In genomic region chr13:91478011-91478410, GRCm38 (mm10) we compare ENCODE assay signal across 9 mouse cellular contexts. TPM values are rescaled to one million over a fixed set of nuclear protein-coding genes. Genes with fewer than 3 reads are reported as not detected.
DNase-seq lines count a peak whose midpoint lies in the region; ATAC-seq and TF ChIP-seq lines count a peak whose summit lies in the region.
"Had no signal": no experiment of that assay in that cellular context is flagged by ENCODE, and none has a peak within 500 bp of the region (broad histone marks: within the 10 kb centered on the region; RNA-seq: fewer than 3 reads in every experiment).

No protein-coding gene starts in this region.

- H3K27me3 ChIP-seq in hindbrain, embryonic 13.5 days: no peaks in the 10 kb centered on the region
- H3K27me3 ChIP-seq in hindbrain, embryonic 10.5 days (ENCODE audit: insufficient read depth, poor library complexity, severe bottlenecking): no peaks in the 10 kb centered on the region
- no peaks in the 10 kb centered on the region for H3K27me3 ChIP-seq in forebrain, postnatal 0 days (ENCODE audit: insufficient read depth, low read length)
- H3K27me3 ChIP-seq: CH12.LX had no signal

- no peaks in the 10 kb centered on the region for H3K9me3 ChIP-seq in hindbrain, embryonic 13.5 days
- H3K9me3 ChIP-seq in hindbrain, embryonic 10.5 days: no peaks in the 10 kb centered on the region
- H3K9me3 ChIP-seq in forebrain, postnatal 0 days (ENCODE audit: low read length): no peaks in the 10 kb centered on the region

- no peak for TF ChIP-seq CTCF in forebrain, postnatal 0 days (IDR thresholded peaks at IDR 0.05; ENCODE audit: low read depth)

- peaks cover 11% of the 10 kb centered on the region for H3K4me1 ChIP-seq in hindbrain, embryonic 13.5 days (replicated peaks)
- H3K4me1 ChIP-seq in hindbrain, embryonic 10.5 days (replicated peaks): no peaks in the 10 kb centered on the region
- 0 out of 2 replicates have a peak, but pooled peaks cover 4% of the 10 kb centered on the region for H3K4me1 ChIP-seq in forebrain, postnatal 0 days (ENCODE audit: insufficient read depth)

- H3K27ac ChIP-seq in hindbrain, embryonic 13.5 days: no peak overlapping the region
- H3K27ac ChIP-seq in hindbrain, embryonic 10.5 days: no peak overlapping the region
- H3K27ac ChIP-seq in forebrain, postnatal 0 days (ENCODE audit: low read depth, low read length): no peak overlapping the region

- no peaks in the 10 kb centered on the region for H3K36me3 ChIP-seq in hindbrain, embryonic 13.5 days
- peaks cover 6% of the 10 kb centered on the region; the same call in 1 of the 2 replicates for H3K36me3 ChIP-seq in hindbrain, embryonic 10.5 days
- no peaks in the 10 kb centered on the region for H3K36me3 ChIP-seq in forebrain, postnatal 0 days (ENCODE audit: insufficient read depth)

- peak; percentile 72; the same call in 1 of the 2 replicates for ATAC-seq in hindbrain, embryonic 13.5 days (ENCODE audit: low FRiP score)
- peak; percentile 60 for ATAC-seq in forebrain, postnatal 0 days

- no peak overlapping the region for H3K9ac ChIP-seq in hindbrain, embryonic 13.5 days
- H3K9ac ChIP-seq in forebrain, postnatal 0 days: no peak overlapping the region

- H3K4me2 ChIP-seq in hindbrain, embryonic 13.5 days: no peak overlapping the region
- H3K4me2 ChIP-seq in forebrain, postnatal 0 days (ENCODE audit: low read depth): no peak overlapping the region

- WGBS in hindbrain, embryonic 13.5 days: 37% methylated on average over 1 of the region's 4 CpGs
- WGBS in hindbrain, embryonic 10.5 days: 46% methylated on average over 3 of the region's 4 CpGs
- 23% methylated on average over 3 of the region's 4 CpGs for WGBS in forebrain, postnatal 0 days

- DNase-seq in hindbrain, embryonic 10.5 days (ENCODE audit: low spot score): no peak
- DNase-seq in adrenal gland, postnatal 10 days: peak; percentile 73
- peak; percentile 56 for DNase-seq in forebrain, postnatal 0 days
- peak; percentile 68 for DNase-seq in heart, postnatal 4 days
- peak; percentile 71 for DNase-seq in lung, postnatal 10 days
- DNase-seq in thymus, postnatal 0 days (ENCODE audit: low spot score): no peak
- DNase-seq in embryo, embryonic 10.5 days (ENCODE audit: low spot score): no peak

- H3K4me3 ChIP-seq in hindbrain, embryonic 13.5 days: no peak overlapping the region
- H3K4me3 ChIP-seq in hindbrain, embryonic 10.5 days: no peak overlapping the region
- no peak overlapping the region for H3K4me3 ChIP-seq in forebrain, postnatal 0 days (ENCODE audit: low read depth, low read length)

RNA-seq across cellular contexts. Expression of gene Ssbp2, which starts 17.9 kb away (rescaled TPM):
- polyA plus RNA-seq in hindbrain, embryonic 13.5 days (2015; fragmentation: Nextera tagmentation; extraction: Ambion mirVana): 205 and 206 TPM in 2 replicates
- 135 and 137 TPM in 2 replicates for polyA plus RNA-seq in hindbrain, embryonic 10.5 days (2016; fragmentation: Nextera tagmentation; extraction: Ambion mirVana)
- 10 to 100 TPM; 34.4 to 41.0 TPM for total RNA-seq in adrenal gland, postnatal 10 days (2021)
- total RNA-seq in forebrain, postnatal 0 days (2014; rRNA removed): 167 and 234 TPM in 2 replicates
- 249 and 268 TPM in 2 replicates for polyA plus RNA-seq in forebrain, postnatal 0 days (2015; fragmentation: Nextera tagmentation; extraction: Ambion mirVana)
- total RNA-seq in heart, postnatal 4 days (2021): 10 to 100 TPM; 56.3 to 62.0 TPM
- 240 and 282 TPM in 2 replicates for polyA plus RNA-seq in thymus, postnatal 0 days (2015; fragmentation: Nextera tagmentation; extraction: Ambion mirVana)

Comparison
In these comparisons a context has a peak if more than half of its experiments do, and no peak if none do; other contexts are left out.
1. DNase-seq: peak in adrenal gland, postnatal 10 days (single experiment), forebrain, postnatal 0 days (single experiment), heart, postnatal 4 days (single experiment) and lung, postnatal 10 days (single experiment); none in hindbrain, embryonic 10.5 days (single experiment), thymus, postnatal 0 days (single experiment) and embryo, embryonic 10.5 days (single experiment).